Mouse (Mus musculus) adrenal gland, postnatal 14 days (tissue): ENCODE data around the gene Golt1b. TPM values are rescaled to one million over a fixed set of nuclear protein-coding genes. Genes with fewer than 3 reads are reported as not detected.

Experiments used
- DNase-seq: peaks from one replicate; pipeline ENCODE4 v3.0.0; 2021; ENCODE audit warnings: mixed read lengths
- total RNA-seq: library from RNA; stranded (reverse); gene quantifications from 2 replicates; pipeline ENCODE4 v1.2.3, GENCODE M21; 2021

The Golt1b gene
- total RNA-seq, 1 experiment from 2014 or later, result 33.3 TPM

- no peak for DNase-seq
Measured at GRCm38 (mm10) chr6:142384521-142384920, 2.5 kb upstream of the Golt1b start.

GRCm38 (mm10) chr6:142386285-142387010 lies 573 bp upstream of the Golt1b start:
- DNase-seq, result no peak

DNA sequence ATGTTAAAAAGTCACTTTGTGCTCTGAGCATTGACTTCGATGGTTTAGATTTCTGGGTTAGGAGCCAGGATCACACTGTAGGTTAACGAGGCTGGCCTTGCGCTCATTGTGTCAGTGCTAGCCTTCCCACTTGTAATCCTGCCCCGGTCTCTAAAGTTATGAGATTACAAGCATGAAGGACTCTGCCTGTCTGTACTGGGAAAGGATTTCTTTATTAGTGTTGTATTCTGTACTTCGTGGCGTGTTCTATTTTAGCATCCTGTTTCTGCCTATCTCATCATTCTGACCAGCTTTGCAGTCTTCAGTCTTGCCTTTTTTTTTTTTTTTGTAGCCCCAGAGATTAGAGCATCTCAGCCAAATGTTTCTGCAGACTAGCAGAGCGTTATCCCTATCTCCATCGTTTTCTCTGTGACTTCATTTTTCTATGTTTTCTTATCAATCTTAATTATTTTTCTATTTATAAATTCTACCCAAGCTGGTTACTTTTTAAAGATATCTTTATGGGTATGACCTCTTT lies 792 bp downstream of the Golt1b start:
- no peak for DNase-seq

DNA sequence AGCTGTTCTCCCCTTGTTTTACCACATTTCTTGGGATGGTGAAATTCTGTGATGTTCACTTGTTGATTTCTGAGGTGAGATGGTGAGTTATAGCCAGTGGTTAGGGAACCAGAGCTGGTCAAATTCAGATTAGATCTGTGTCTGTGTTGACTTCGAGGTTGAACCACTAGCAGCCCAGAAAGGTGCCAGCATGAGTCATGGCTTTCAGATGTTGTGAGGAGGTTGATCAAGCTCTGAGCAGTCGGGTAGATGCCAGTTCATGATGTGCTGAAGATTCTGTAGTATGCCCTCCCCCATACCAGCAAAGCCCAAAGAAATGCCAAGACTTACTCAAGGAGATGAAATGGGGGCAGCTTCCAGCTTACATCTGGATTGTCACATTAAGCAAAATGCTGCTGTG lies 2.1 kb downstream of the Golt1b start:
- DNase-seq, result no peak

DNA sequence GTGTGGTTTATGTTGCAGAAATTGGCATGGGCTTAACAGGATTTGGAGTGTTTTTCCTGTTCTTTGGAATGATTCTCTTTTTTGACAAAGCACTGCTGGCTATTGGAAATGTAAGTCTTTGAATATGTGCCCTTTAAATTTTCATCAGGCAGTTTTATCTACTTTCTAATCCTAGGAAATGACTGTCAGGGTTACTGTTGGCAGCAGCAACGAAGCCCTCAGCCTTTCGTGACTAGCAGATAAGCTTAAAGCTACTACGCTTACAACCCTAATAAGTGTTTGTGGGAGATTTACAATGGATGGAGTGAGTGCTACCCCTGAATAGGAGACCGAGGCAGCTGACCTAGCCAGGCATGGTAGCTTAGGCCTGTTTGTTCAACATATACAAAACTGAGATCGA lies 5.3 kb downstream of the Golt1b start:
- no peak for DNase-seq

- peak; percentile 31 for DNase-seq
Measured at GRCm38 (mm10) chr6:142394669-142395068, 7.6 kb downstream of the Golt1b start.

GRCm38 (mm10) chr6:142395756-142396155 lies 8.7 kb downstream of the Golt1b start:
- DNase-seq, result no peak

GRCm38 (mm10) chr6:142411140-142411539 lies 24.1 kb downstream of the Golt1b start:
- DNase-seq, result peak; percentile 11

DNA sequence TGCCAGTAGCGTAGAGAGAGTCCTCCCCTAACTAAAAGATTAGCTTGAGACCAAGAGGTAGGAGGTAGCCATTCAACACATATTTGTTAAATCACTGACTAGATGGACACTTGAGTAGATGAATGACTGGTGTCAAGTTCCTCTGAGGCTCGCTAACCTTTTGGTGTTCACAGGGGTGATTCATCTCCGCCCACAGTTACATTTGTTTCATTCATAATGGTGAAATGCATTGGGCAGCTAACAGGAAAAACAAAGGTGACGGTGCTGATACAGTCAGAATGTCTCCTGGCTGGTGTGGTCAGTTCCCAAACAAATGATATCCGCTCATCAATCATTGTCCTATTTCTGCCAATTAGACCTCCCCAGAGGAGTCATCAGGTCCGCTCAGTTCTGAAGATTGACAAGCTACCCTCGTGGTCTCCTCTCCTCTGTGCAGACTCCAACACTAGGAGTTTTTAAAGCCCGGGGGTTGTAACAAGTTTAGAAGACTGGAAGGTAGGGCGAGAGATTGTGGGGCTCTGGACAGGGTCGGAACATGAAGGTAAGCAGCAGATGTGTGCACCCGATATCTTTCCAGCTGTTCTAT lies 26.0 kb downstream of the Golt1b start, which contains the start of gene Spx:
Spx (plus strand) TSS at position 536 of the 586 bp plus-strand sequence.
- DNase-seq, result no peak

- no peak for DNase-seq
Measured at GRCm38 (mm10) chr6:142413845-142414244, 26.8 kb downstream of the Golt1b start.

GRCm38 (mm10) chr6:142414597-142414996 lies 27.6 kb downstream of the Golt1b start:
- DNase-seq, result no peak

GRCm38 (mm10) chr6:142424976-142425375 lies 38.0 kb downstream of the Golt1b start:
- no peak for DNase-seq

DNA sequence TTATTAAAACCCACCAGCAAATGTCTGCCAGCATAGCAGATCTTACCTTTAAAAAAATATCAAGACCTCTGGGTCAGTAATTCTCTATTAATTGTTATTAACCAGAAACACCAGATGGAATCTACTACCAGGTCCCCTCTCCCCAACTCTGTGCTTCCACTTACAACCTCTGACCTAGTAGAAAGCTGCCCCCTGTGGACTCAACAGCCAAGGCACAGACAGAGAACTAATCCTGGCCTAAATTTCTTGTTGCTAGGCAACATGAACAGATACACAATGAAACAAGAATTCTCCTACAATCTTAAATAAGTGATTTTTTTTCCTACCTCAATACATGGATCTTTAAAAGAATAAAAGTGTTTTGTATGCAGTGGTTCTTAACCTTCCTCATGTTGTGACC lies 42.1 kb downstream of the Golt1b start:
- no peak for DNase-seq

GRCm38 (mm10) chr6:142451381-142451780 lies 64.4 kb downstream of the Golt1b start:
- DNase-seq, result no peak

GRCm38 (mm10) chr6:142453311-142453710 lies 66.3 kb downstream of the Golt1b start:
- DNase-seq, result no peak

Other genes starting within 250 kb of the Golt1b start
- gene Slco1a6, start 178.7 kb upstream of the Golt1b start, total RNA-seq, result not detected in 2 replicates
- gene Iapp, start 88.8 kb upstream of the Golt1b start, total RNA-seq, result not detected in 2 replicates
- not detected in 2 replicates for gene Slco1a5, start 64.2 kb upstream of the Golt1b start, total RNA-seq
- 11.9 and 12.6 TPM in 2 replicates for gene Pyroxd1, start 41.6 kb upstream of the Golt1b start, total RNA-seq
- 15.5 and 19.2 TPM in 2 replicates for gene Recql, start 134 bp upstream of the Golt1b start, total RNA-seq
- gene Spx, start 26.2 kb downstream of the Golt1b start, total RNA-seq, result 1.2 TPM in 1 of 2 replicates, not detected in the other
- gene Gys2, start 85.9 kb downstream of the Golt1b start, total RNA-seq, result 4.3 and 15.7 TPM in 2 replicates
- gene Ldhb, start 120.7 kb downstream of the Golt1b start, total RNA-seq, result 446 and 476 TPM in 2 replicates
- 20.5 and 24.1 TPM in 2 replicates for gene Kcnj8, start 184.4 kb downstream of the Golt1b start, total RNA-seq